Mouse (Mus musculus) kidney, adult 2 months (tissue): Measurements from ENCODE around the gene Poll. TPM values are rescaled to one million over a fixed set of nuclear protein-coding genes. Genes with fewer than 3 reads are reported as not detected.
"Not testable (repeated sequence)": the region's sequence is repeated elsewhere in the genome, so short reads cannot be mapped to it uniquely, and the experiment has no call there.

ENCODE experiments used
- DNase-seq: peaks from one replicate; pipeline ENCODE4 v3.0.0; 2021
- H3K27ac ChIP-seq: fragments of 200-500 bp; 2 replicates; pipeline ENCODE4 v1.5.1; 2012; ENCODE audit warnings: low read depth, low read length, control low read depth, inconsistent platforms; ENCODE audit not compliant: insufficient read depth
- H3K27me3 ChIP-seq: fragments of 200-500 bp; replicated peaks from 2 replicates; pipeline ENCODE4 v1.6.1; 2012; ENCODE audit warnings: mild to moderate bottlenecking, moderate library complexity, low read length, inconsistent platforms; ENCODE audit not compliant: control insufficient read depth, insufficient read depth
- H3K36me3 ChIP-seq: fragments of 200-500 bp; 2 replicates; pipeline ENCODE4 v1.6.1; 2012; ENCODE audit warnings: mild to moderate bottlenecking, moderate library complexity, low read length, inconsistent platforms; ENCODE audit not compliant: control insufficient read depth, insufficient read depth
- H3K4me1 ChIP-seq: fragments of 200-500 bp; 2 replicates; pipeline ENCODE4 v1.6.1; 2011; ENCODE audit warnings: low read length; ENCODE audit not compliant: control insufficient read depth, insufficient read depth
- H3K4me3 ChIP-seq: fragments of 200-500 bp; 2 replicates; pipeline ENCODE4 v1.5.1; 2011; ENCODE audit warnings: mild to moderate bottlenecking, low read depth, low read length, control low read depth; ENCODE audit not compliant: insufficient read depth
- CTCF ChIP-seq: fragments of 200-500 bp; conservative IDR thresholded peaks from 2 replicates; pipeline ENCODE4 v1.5.1; 2011; ENCODE audit warnings: low read depth, mild to moderate bottlenecking, control low read depth, low read length, moderate library complexity, mixed read lengths; ENCODE audit not compliant: insufficient read depth, insufficient read length
- POLR2A ChIP-seq: fragments of 200-500 bp; IDR thresholded peaks from one replicate; pipeline ENCODE4 v1.6.1; 2011; ENCODE audit warnings: low read depth, low read length, control low read depth
- WGBS: fragments of 180-500 bp; shearing (Covaris S2); methylation state at CpG from one replicate; pipeline ENCODE4 v1.1.7; 2018; 5-methylcytosine and 5-hydroxymethylcytosine counted together
- polyA plus RNA-seq: library from polyadenylated mRNA; depleted of rRNA; stranded (reverse); fragments of >200 nt; gene quantifications from 2 replicates; pipeline ENCODE4 v1.2.3, GENCODE M21; 2012

Gene Poll
- polyA plus RNA-seq, 1 experiment, result 12.6 TPM

- Histone ChIP-seq H3K36me3 (no peaks in the 10 kb centered on the region), H3K27me3 (no peaks in the 10 kb centered on the region), H3K27ac (no peak overlapping the region), H3K4me1 (no peaks in the 10 kb centered on the region), H3K4me3 (no peak overlapping the region)
- WGBS, result 88% methylated on average over 14 of the region's 14 CpGs
- DNase-seq, result no peak
- no peak for TF ChIP-seq CTCF
- no peak for TF ChIP-seq POLR2A
Observed at GRCm38 (mm10) chr19:45567367-45567766, 7.0 kb upstream of the Poll start.

- no peak overlapping the region for H3K27ac ChIP-seq
- DNase-seq, result no peak
- H3K27me3 ChIP-seq, result no peaks in the 10 kb centered on the region
- H3K4me1 ChIP-seq, result no peaks in the 10 kb centered on the region
- no peak overlapping the region for H3K4me3 ChIP-seq
- 60% methylated on average over 15 of the region's 15 CpGs for WGBS
- no peaks in the 10 kb centered on the region for H3K36me3 ChIP-seq
- TF ChIP-seq POLR2A, result no peak
- TF ChIP-seq CTCF, result no peak
Observed at GRCm38 (mm10) chr19:45565925-45566715, 5.8 kb upstream of the Poll start.

GRCm38 (mm10) chr19:45554136-45554535 lies 6.2 kb downstream of the Poll start:
- H3K27me3 ChIP-seq, result no peaks in the 10 kb centered on the region
- TF ChIP-seq CTCF (no peak), POLR2A (no peak)
- no peak overlapping the region for H3K27ac ChIP-seq
- H3K4me1 ChIP-seq, result no peaks in the 10 kb centered on the region
- no peak overlapping the region for H3K4me3 ChIP-seq
- no peaks in the 10 kb centered on the region for H3K36me3 ChIP-seq
- DNase-seq, result no peak
- WGBS, result 95% methylated on average over 11 of the region's 11 CpGs

- TF ChIP-seq POLR2A (no peak), CTCF (no peak)
- Histone ChIP-seq H3K4me1 (no peaks in the 10 kb centered on the region), H3K27ac (no peak overlapping the region), H3K36me3 (no peaks in the 10 kb centered on the region), H3K4me3 (no peak overlapping the region), H3K27me3 (no peaks in the 10 kb centered on the region)
- DNase-seq, result no peak
- WGBS, result 48% methylated on average over 6 of the region's 6 CpGs
Observed at GRCm38 (mm10) chr19:45552187-45552586, 8.1 kb downstream of the Poll start.

- TF ChIP-seq CTCF (no peak), POLR2A (no peak)
- WGBS, result 69% methylated on average over 4 of the region's 4 CpGs
- no peak overlapping the region for H3K4me3 ChIP-seq
- H3K27me3 ChIP-seq, result no peaks in the 10 kb centered on the region
- H3K27ac ChIP-seq, result no peak overlapping the region
- DNase-seq, result no peak
- no peaks in the 10 kb centered on the region for H3K36me3 ChIP-seq
- H3K4me1 ChIP-seq, result no peaks in the 10 kb centered on the region
Observed at GRCm38 (mm10) chr19:45549948-45550347, 10.4 kb downstream of the Poll start.

- TF ChIP-seq POLR2A (no peak), CTCF (no peak)
- H3K4me3 ChIP-seq, result no peak overlapping the region
- H3K4me1 ChIP-seq, result no peaks in the 10 kb centered on the region
- 54% methylated on average over 23 of the region's 23 CpGs for WGBS
- peak; percentile 13 for DNase-seq
- H3K27ac ChIP-seq, result no peak overlapping the region
- no peaks in the 10 kb centered on the region for H3K27me3 ChIP-seq
- H3K36me3 ChIP-seq, result no peaks in the 10 kb centered on the region
Observed at GRCm38 (mm10) chr19:45549128-45549915, 11.0 kb downstream of the Poll start.

- not testable (repeated sequence) for H3K27ac ChIP-seq, H3K36me3 ChIP-seq, H3K4me1 ChIP-seq, H3K4me3 ChIP-seq, DNase-seq, H3K27me3 ChIP-seq
Observed at GRCm38 (mm10) chr19:45548196-45548595, 12.1 kb downstream of the Poll start.
